Mouse (Mus musculus): ENCODE results near the gene Wasf2.

Gene Wasf2

GRCm38 (mm10) chr4:133127894-133128293, 2.4 kb upstream of the Wasf2 start:
- no peak for DNase-seq (ENCODE audit: low spot score)

- no peak for DNase-seq (ENCODE audit: low spot score)
Observed at GRCm38 (mm10) chr4:133129391-133129790, 914 bp upstream of the Wasf2 start.

GRCm38 (mm10) chr4:133130890-133131741, 811 bp downstream of the Wasf2 start:
- no peak for DNase-seq (ENCODE audit: low spot score)

- no peak for DNase-seq (ENCODE audit: low spot score)
Observed at GRCm38 (mm10) chr4:133132027-133132426, 1.7 kb downstream of the Wasf2 start.

- DNase-seq (ENCODE audit: low spot score) = no peak
Observed at GRCm38 (mm10) chr4:133136946-133137345, 6.6 kb downstream of the Wasf2 start.

- DNase-seq (ENCODE audit: low spot score) = no peak
Observed at GRCm38 (mm10) chr4:133138971-133139370, 8.7 kb downstream of the Wasf2 start.

- DNase-seq (ENCODE audit: low spot score) = no peak
Observed at GRCm38 (mm10) chr4:133155006-133155405, 24.7 kb downstream of the Wasf2 start.

GRCm38 (mm10) chr4:133155726-133156125, 25.4 kb downstream of the Wasf2 start:
- DNase-seq (ENCODE audit: low spot score) = no peak

GRCm38 (mm10) chr4:133156422-133156821, 26.1 kb downstream of the Wasf2 start:
- DNase-seq (ENCODE audit: low spot score) = no peak

GRCm38 (mm10) chr4:133156831-133157230, 26.5 kb downstream of the Wasf2 start:
- no peak for DNase-seq (ENCODE audit: low spot score)

- no peak for DNase-seq (ENCODE audit: low spot score)
Observed at GRCm38 (mm10) chr4:133159127-133159526, 28.8 kb downstream of the Wasf2 start.

- DNase-seq (ENCODE audit: low spot score) = no peak
Observed at GRCm38 (mm10) chr4:133159646-133160045, 29.3 kb downstream of the Wasf2 start.

GRCm38 (mm10) chr4:133160211-133160610, 29.9 kb downstream of the Wasf2 start:
- no peak for DNase-seq (ENCODE audit: low spot score)

GRCm38 (mm10) chr4:133160821-133161220, 30.5 kb downstream of the Wasf2 start:
- no peak for DNase-seq (ENCODE audit: low spot score)

- DNase-seq (ENCODE audit: low spot score) = no peak
Observed at GRCm38 (mm10) chr4:133162196-133162595, 31.9 kb downstream of the Wasf2 start.

- DNase-seq (ENCODE audit: low spot score) = no peak
Observed at GRCm38 (mm10) chr4:133166773-133167172, 36.5 kb downstream of the Wasf2 start.

- no peak for DNase-seq (ENCODE audit: low spot score)
Observed at GRCm38 (mm10) chr4:133169237-133170055, 39.1 kb downstream of the Wasf2 start.

- no peak for DNase-seq (ENCODE audit: low spot score)
Observed at GRCm38 (mm10) chr4:133170056-133170524, 39.8 kb downstream of the Wasf2 start.

- DNase-seq (ENCODE audit: low spot score) = no peak
Observed at GRCm38 (mm10) chr4:133170616-133171015, 40.3 kb downstream of the Wasf2 start.

- no peak for DNase-seq (ENCODE audit: low spot score)
Observed at GRCm38 (mm10) chr4:133172451-133172850, 42.1 kb downstream of the Wasf2 start.

GRCm38 (mm10) chr4:133174361-133174760, 44.1 kb downstream of the Wasf2 start:
- no peak for DNase-seq (ENCODE audit: low spot score)

GRCm38 (mm10) chr4:133175274-133175673, 45.0 kb downstream of the Wasf2 start:
- DNase-seq (ENCODE audit: low spot score) = no peak
